Mouse (Mus musculus) liver, embryonic 11.5 days (tissue): ENCODE measurements around the gene Inafm1. TPM values are rescaled to one million over a fixed set of nuclear protein-coding genes. Genes with fewer than 3 reads are reported as not detected.
A peak's percentile ranks its signal among the peaks of the same experiment; 100 is the strongest.
"Not testable (repeated sequence)": the region's sequence is repeated elsewhere in the genome, so short reads cannot be mapped to it uniquely, and the experiment has no call there.

Experiments
- ATAC-seq: fragments of 200-750 bp; cut with Nextera tagmentation; replicated peaks from 2 replicates; pipeline ENCODE4 v1.8.0; 2017; ENCODE audit warnings: moderate number of reproducible peaks, mild to moderate bottlenecking, moderate TSS enrichment, moderate library complexity; ENCODE audit not compliant: low FRiP score
- DNase-seq: peaks from one replicate; pipeline ENCODE4 v3.0.0-alpha.2; 2017; ENCODE audit warnings: low spot score
- H3K27ac ChIP-seq: fragments of 300-500 bp; sonication (generic); 2 replicates; pipeline ENCODE4 v1.5.1; 2014; ENCODE audit warnings: mild to moderate bottlenecking, low read depth, low read length, control low read depth
- H3K27me3 ChIP-seq: fragments of 300-500 bp; sonication (generic); replicated peaks from 2 replicates; pipeline ENCODE4 v1.6.1; 2014; ENCODE audit warnings: low read length, mixed read lengths; ENCODE audit not compliant: control insufficient read depth, insufficient read depth
- H3K36me3 ChIP-seq: fragments of 300-500 bp; sonication (generic); 2 replicates; pipeline ENCODE4 v1.6.1; 2014; ENCODE audit warnings: mild to moderate bottlenecking, low read length, moderate library complexity, mixed read lengths; ENCODE audit not compliant: control insufficient read depth, insufficient read depth
- H3K4me1 ChIP-seq: fragments of 300-500 bp; sonication (generic); replicated peaks from 2 replicates; pipeline ENCODE4 v1.6.1; 2014; ENCODE audit warnings: low read length, mixed read lengths; ENCODE audit not compliant: control insufficient read depth, insufficient read depth
- H3K4me2 ChIP-seq: fragments of 300-500 bp; sonication (generic); 2 replicates; pipeline ENCODE4 v1.6.1; 2014; ENCODE audit warnings: mild to moderate bottlenecking, control low read depth, moderate library complexity
- H3K4me3 ChIP-seq: fragments of 300-500 bp; sonication (generic); 2 replicates; pipeline ENCODE4 v1.5.1; 2014; ENCODE audit warnings: low read depth, low read length, control low read depth
- H3K9ac ChIP-seq: fragments of 300-500 bp; sonication (generic); 2 replicates; pipeline ENCODE4 v1.6.1; 2014; ENCODE audit warnings: low read depth, low read length, control low read depth
- H3K9me3 ChIP-seq: fragments of 300-500 bp; sonication (generic); 2 replicates; pipeline ENCODE4 v1.6.1; 2016; ENCODE audit warnings: low read length, inconsistent platforms, mixed read lengths; ENCODE audit not compliant: control insufficient read depth
- WGBS: fragments of 180-500 bp; shearing (Covaris S2); extraction: QIAGEN DNeasy Blood & Tissue Kit; methylation state at CpG from one replicate; pipeline ENCODE4 v1.1.7; 2014; 5-methylcytosine and 5-hydroxymethylcytosine counted together
- polyA plus RNA-seq: library from polyadenylated mRNA; unstranded; fragments of >200 nt; fragmentation: Nextera tagmentation; extraction: Ambion mirVana; gene quantifications from 2 replicates; pipeline ENCODE4 v1.2.1, GENCODE M21; 2014

Gene Inafm1
- polyA plus RNA-seq, 1 experiment from 2014 or later, result 10.6 TPM

DNA sequence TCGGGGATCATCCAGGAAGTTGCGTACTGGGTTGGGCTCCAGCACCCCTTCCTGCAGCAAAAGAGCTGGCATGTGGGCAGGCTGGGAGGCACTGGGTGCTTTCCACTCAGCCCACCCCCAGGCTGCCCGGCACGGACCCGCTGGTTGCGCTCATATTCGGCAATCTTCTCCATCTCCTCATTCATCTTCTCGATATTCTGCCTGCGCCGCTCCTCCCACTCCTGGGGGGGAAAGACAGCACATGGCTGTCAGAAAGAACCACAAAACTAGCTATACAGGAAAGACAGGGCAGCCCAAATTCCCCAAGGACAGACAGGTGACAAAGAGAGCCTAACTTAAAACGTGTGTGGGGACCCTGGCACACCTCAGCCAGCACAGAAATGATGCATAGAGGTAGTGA is 7.3 kb upstream of the Inafm1 start:
- no peak overlapping the region for H3K4me2 ChIP-seq
- no peak overlapping the region for H3K27ac ChIP-seq
- no peaks in the 10 kb centered on the region for H3K27me3 ChIP-seq
- ATAC-seq (no peak), DNase-seq (no peak)
- 87% methylated on average over 11 of the region's 11 CpGs for WGBS
- no peak overlapping the region for H3K4me3 ChIP-seq
- peaks cover 53% of the 10 kb centered on the region for H3K36me3 ChIP-seq
- no peak overlapping the region for H3K9ac ChIP-seq
- peaks cover 16% of the 10 kb centered on the region for H3K4me1 ChIP-seq
- H3K9me3 ChIP-seq, result no peaks in the 10 kb centered on the region

DNA sequence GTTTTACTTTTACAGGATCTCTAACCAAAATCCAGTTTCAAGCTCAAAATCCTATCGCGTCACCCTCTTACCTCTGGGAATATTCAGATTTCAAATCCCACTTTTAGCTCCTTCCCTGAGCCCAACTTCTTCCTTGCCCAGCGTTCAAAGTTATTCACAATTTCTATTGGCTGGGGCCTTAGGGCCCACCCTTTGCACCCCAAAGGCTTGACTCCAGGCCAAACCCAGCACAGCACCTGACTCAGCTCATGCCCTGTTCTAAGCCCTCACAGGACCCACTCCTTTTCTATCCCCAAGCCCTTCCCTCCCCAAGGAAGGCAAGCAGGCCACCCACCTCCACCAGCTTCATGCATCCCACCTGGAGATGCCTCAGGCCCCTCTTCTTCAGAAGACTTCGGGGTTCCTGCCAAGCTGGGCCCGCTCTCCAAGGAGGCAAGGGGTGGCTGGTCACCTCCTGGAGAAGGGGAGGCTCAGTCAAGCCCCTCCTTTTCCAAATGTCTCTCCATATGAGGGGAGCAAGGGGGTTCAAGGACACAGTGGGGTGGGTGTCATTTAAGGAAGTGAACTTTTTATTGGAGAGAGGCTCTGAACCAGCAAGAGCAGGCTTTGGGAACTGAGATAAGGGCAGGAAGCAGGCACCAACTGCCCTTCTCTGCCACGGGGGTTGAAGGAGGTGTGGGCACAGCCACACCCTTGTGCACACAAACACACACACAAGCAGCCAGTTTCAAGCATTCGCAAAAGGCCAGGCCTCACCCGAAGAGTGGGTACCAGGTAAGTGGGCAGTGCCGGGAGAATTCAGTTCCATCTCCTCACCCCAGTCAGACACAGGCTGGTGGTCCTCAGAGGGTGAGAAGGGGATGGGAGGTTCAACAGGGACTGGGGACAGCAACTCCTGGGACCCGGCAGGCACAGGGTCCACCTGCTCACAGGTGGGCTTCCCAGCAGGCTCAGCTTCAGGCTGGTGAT is 1.8 kb upstream of the Inafm1 start:
- H3K4me2 ChIP-seq, result peak overlapping the region; percentile 76
- H3K9ac ChIP-seq, result peak overlapping the region; percentile 86
- H3K36me3 ChIP-seq, result peaks cover 20% of the 10 kb centered on the region
- H3K4me3 ChIP-seq, result peak overlapping the region; percentile 80
- 62% methylated on average over 10 of the region's 10 CpGs for WGBS
- peak overlapping the region; percentile 96 for H3K27ac ChIP-seq
- no peaks in the 10 kb centered on the region for H3K27me3 ChIP-seq
- DNase-seq (no peak), ATAC-seq (no peak)
- peaks cover 40% of the 10 kb centered on the region for H3K4me1 ChIP-seq
- no peaks in the 10 kb centered on the region for H3K9me3 ChIP-seq

DNA sequence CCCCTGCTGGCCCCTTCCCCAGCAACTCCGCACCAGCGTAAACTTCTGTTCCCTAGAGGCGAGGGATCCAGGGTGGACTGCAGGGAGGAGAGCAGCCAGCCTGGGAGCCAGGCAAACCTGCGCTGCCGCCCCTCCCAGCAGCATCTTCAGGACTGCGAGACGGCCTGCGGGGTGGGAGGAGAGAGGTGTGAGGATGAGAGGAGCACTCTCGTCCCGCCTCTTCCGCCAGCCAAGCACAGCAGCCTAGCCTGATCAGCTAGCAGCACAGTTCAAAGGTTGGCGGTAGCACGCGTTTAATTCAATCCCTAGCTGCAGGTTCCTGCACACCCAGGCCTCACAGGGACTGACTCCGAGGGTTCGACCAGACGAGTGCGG is 336 bp upstream of the Inafm1 start:
- peaks cover 40% of the 10 kb centered on the region for H3K4me1 ChIP-seq
- H3K27me3 ChIP-seq, result no peaks in the 10 kb centered on the region
- H3K9me3 ChIP-seq, result no peaks in the 10 kb centered on the region
- H3K27ac ChIP-seq, result peak overlapping the region; percentile 96
- H3K9ac ChIP-seq, result peak overlapping the region; percentile 86
- under 1% methylated on average over 18 of the region's 18 CpGs for WGBS
- H3K4me3 ChIP-seq, result peak overlapping the region; percentile 80
- peak overlapping the region; percentile 76 for H3K4me2 ChIP-seq
- DNase-seq (no peak), ATAC-seq (peak; percentile 86)
- H3K36me3 ChIP-seq, result peaks cover 17% of the 10 kb centered on the region

DNA sequence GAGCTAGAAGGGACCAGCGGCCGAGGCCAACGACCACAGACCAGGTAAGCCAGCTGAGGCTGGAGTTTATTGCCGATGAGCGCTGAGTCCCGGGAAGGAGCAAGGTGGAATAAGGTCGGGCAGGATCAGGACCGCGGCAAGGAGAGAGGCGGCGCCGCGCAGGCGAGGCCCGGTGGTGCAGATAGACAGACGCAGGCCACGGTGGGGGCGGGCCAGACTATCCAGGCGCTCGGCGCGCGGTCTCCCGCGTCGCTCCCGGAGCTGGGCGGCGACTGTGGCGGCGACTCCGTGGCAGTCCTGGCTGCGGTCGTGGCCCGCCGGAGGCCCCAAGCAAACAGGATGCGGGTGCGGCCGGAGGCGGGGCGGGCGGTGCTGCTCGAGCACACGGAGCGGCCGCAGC is 736 bp downstream of the Inafm1 start:
- Histone ChIP-seq H3K4me1 (peaks cover 40% of the 10 kb centered on the region), H3K27me3 (no peaks in the 10 kb centered on the region), H3K4me2 (peak overlapping the region; percentile 76), H3K36me3 (peaks cover 13% of the 10 kb centered on the region), H3K9me3 (no peaks in the 10 kb centered on the region), H3K9ac (peak overlapping the region; percentile 86), H3K4me3 (peak overlapping the region; percentile 80), H3K27ac (peak overlapping the region; percentile 96)
- DNase-seq, result peak; percentile 79
- WGBS, result under 1% methylated on average over 46 of the region's 46 CpGs
- peak; percentile 78 for ATAC-seq

DNA sequence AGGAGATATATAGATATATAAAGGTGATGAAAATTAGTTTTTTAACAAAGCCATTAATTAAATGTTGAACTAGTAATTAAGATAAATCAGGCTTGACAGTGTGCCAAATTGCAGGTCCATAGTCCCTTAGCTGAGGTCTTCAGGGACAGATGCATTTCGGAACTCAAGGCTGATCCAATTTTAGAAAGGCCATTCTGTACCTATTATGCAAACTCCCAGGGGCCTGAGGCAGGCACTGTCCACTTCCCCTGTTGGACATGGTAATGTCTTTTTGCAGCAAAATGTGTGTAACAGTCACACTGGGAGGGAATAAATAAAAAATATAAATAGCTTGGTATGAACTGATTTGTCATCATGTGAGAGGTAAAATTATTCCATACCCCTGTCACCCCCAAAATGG is 2.3 kb downstream of the Inafm1 start:
- Histone ChIP-seq H3K4me2 (no peak overlapping the region; the same call in 1 of the 2 replicates), H3K4me3 (no peak overlapping the region), H3K27me3 (no peaks in the 10 kb centered on the region), H3K4me1 (peaks cover 38% of the 10 kb centered on the region), H3K27ac (no peak overlapping the region), H3K9me3 (no peaks in the 10 kb centered on the region), H3K9ac (no peak overlapping the region), H3K36me3 (peaks cover 10% of the 10 kb centered on the region; the same call in 1 of the 2 replicates)
- 83% methylated on average over 1 of the region's 1 CpGs for WGBS
- ATAC-seq, result no peak
- DNase-seq, result no peak

DNA sequence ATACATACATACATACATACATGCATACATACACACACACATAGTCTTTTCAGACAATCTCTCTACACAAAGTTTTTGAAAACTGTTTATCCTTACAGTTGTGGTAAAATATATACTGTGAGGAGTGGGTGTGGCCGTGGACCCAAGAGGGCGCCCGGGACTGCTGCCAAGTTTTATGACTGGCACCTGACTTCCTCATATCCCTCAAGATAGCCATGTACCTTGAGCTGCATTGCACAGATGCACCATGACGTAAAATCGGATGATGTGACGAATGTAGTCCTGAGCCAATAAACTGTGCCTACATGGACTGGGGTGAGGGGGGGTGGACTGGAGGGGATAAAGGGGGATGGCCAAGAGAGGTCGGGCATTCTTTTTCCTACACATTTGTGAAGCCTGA is 6.8 kb downstream of the Inafm1 start:
- H3K4me3 ChIP-seq, H3K9me3 ChIP-seq, H3K27ac ChIP-seq, H3K4me2 ChIP-seq, H3K27me3 ChIP-seq, H3K36me3 ChIP-seq, DNase-seq, H3K4me1 ChIP-seq, H3K9ac ChIP-seq, ATAC-seq: not testable (repeated sequence)
- 81% methylated on average over 7 of the region's 7 CpGs for WGBS

DNA sequence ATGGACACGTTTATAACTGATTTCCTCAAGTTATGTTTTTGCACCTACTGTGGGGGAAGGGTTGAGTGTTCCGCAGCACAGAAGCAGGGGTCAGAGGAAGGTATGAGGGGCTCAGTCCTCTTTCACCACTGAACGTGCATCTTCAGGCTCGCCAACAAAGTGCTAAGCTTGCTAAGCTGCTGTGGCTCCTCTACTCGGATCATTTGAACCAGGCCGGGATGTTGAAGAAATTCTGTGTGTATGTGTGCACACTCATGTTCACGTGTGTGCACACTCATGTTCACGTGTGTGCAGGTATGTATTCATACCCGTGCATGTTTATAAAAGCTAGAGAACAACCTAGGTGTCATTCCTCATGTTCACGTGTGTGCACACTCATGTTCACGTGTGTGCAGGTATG is 7.6 kb downstream of the Inafm1 start:
- Histone ChIP-seq H3K4me1 (no peaks in the 10 kb centered on the region), H3K9ac (no peak overlapping the region), H3K4me3 (no peak overlapping the region), H3K27ac (no peak overlapping the region), H3K27me3 (no peaks in the 10 kb centered on the region), H3K9me3 (no peaks in the 10 kb centered on the region), H3K36me3 (no peaks in the 10 kb centered on the region), H3K4me2 (no peak overlapping the region)
- no peak for ATAC-seq
- 78% methylated on average over 11 of the region's 11 CpGs for WGBS
- DNase-seq, result no peak

DNA sequence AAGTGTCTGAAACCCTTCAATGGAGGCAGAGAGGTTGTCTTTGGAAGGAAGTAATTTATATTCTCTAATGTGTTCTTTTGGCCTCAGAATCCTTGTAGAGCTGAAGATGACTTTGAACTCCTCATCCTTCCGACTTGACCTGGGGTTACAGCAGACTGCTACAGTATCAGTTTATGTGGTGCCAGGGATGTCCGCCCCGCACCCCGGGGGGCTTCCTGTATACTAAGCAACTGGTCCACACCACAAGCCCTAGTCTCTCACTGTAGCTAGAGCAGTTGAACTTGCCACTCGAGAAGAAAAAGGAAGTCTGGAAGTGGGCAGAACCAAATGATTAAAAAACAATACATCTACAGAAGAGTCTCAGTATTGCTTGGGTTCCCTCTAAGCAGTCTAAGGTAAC is 9.6 kb downstream of the Inafm1 start:
- WGBS, result 57% methylated on average over 5 of the region's 5 CpGs
- Histone ChIP-seq H3K4me3 (no peak overlapping the region), H3K9ac (no peak overlapping the region), H3K4me2 (no peak overlapping the region), H3K9me3 (no peaks in the 10 kb centered on the region), H3K36me3 (no peaks in the 10 kb centered on the region), H3K4me1 (no peaks in the 10 kb centered on the region), H3K27ac (no peak overlapping the region), H3K27me3 (no peaks in the 10 kb centered on the region)
- ATAC-seq (no peak), DNase-seq (no peak)
